Mouse (Mus musculus) inflammation-experienced regulatory T-cells, adult 6 months (primary cell): ENCODE data around the gene Mrpl28. TPM values are rescaled to one million over a fixed set of nuclear protein-coding genes. Genes with fewer than 3 reads are reported as not detected.
"Not testable (repeated sequence)": the region's sequence is repeated elsewhere in the genome, so short reads cannot be mapped to it uniquely, and the experiment has no call there.

Experiments
- ATAC-seq: one replicate; pipeline ENCODE4 v1.8.0; 2017
- polyA plus RNA-seq, 3 experiments: library from polyadenylated mRNA; unstranded; fragments of 100-300 nt; shearing (Covaris generic); gene quantifications; one replicate each; pipeline ENCODE4 v1.2.1; 2017

Mrpl28 gene
- polyA plus RNA-seq, 3 experiments from 2014 or later = 94.6 to 150 (median 125) TPM

- ATAC-seq = no peak
Observed at GRCm38 (mm10) chr17:26116503-26117258, 6.6 kb upstream of the Mrpl28 start.

GRCm38 (mm10) chr17:26119766-26120710 lies 3.3 kb upstream of the Mrpl28 start:
- peak; percentile 70 for ATAC-seq

GRCm38 (mm10) chr17:26122431-26123140 lies 714 bp upstream of the Mrpl28 start:
- no peak for ATAC-seq

- ATAC-seq = no peak
Observed at GRCm38 (mm10) chr17:26124560-26124959, 1.3 kb downstream of the Mrpl28 start.

GRCm38 (mm10) chr17:26125226-26125625 lies 1.9 kb downstream of the Mrpl28 start:
- no peak for ATAC-seq

- no peak for ATAC-seq
Observed at GRCm38 (mm10) chr17:26131062-26131732, 7.9 kb downstream of the Mrpl28 start.

- ATAC-seq = no peak
Observed at GRCm38 (mm10) chr17:26131856-26132853, 8.9 kb downstream of the Mrpl28 start.

GRCm38 (mm10) chr17:26137106-26137750 lies 13.9 kb downstream of the Mrpl28 start:
- no peak for ATAC-seq

- ATAC-seq = no peak
Observed at GRCm38 (mm10) chr17:26137751-26138130, 14.4 kb downstream of the Mrpl28 start.

- ATAC-seq = peak; percentile 97
Observed at GRCm38 (mm10) chr17:26138239-26138836, 15.0 kb downstream of the Mrpl28 start, which contains the start of gene Axin1. TSS of gene Axin1 (plus strand) at chr17:26138688.

- ATAC-seq = peak; percentile 24
Observed at GRCm38 (mm10) chr17:26138901-26139381, 15.6 kb downstream of the Mrpl28 start.

GRCm38 (mm10) chr17:26142796-26143195 lies 19.5 kb downstream of the Mrpl28 start:
- ATAC-seq = no peak

- ATAC-seq = no peak
Observed at GRCm38 (mm10) chr17:26143386-26143785, 20.1 kb downstream of the Mrpl28 start.

GRCm38 (mm10) chr17:26149056-26149455 lies 25.8 kb downstream of the Mrpl28 start:
- ATAC-seq = no peak

GRCm38 (mm10) chr17:26151886-26152630 lies 28.8 kb downstream of the Mrpl28 start:
- no peak for ATAC-seq

GRCm38 (mm10) chr17:26162736-26163135 lies 39.4 kb downstream of the Mrpl28 start:
- no peak for ATAC-seq

GRCm38 (mm10) chr17:26168039-26168438 lies 44.7 kb downstream of the Mrpl28 start:
- ATAC-seq = peak; percentile 94

GRCm38 (mm10) chr17:26175248-26175647 lies 51.9 kb downstream of the Mrpl28 start:
- ATAC-seq = not testable (repeated sequence)
